Mouse (Mus musculus) kidney, embryonic 16.5 days (tissue): ENCODE data around the gene Gm15091. TPM values are rescaled to one million over a fixed set of nuclear protein-coding genes. Genes with fewer than 3 reads are reported as not detected.
"Not testable (repeated sequence)": the region's sequence is repeated elsewhere in the genome, so short reads cannot be mapped to it uniquely, and the experiment has no call there.

Source experiments
- ATAC-seq: fragments of 200-750 bp; cut with Nextera tagmentation; 2 replicates; pipeline ENCODE4 v1.8.0; 2017; ENCODE audit warnings: moderate TSS enrichment; ENCODE audit not compliant: low FRiP score, low TSS enrichment
- H3K27ac ChIP-seq: fragments of 300-500 bp; sonication (generic); 2 replicates; pipeline ENCODE4 v1.5.1; 2014; ENCODE audit warnings: low read length
- H3K27me3 ChIP-seq: fragments of 300-500 bp; sonication (generic); 2 replicates; pipeline ENCODE4 v1.6.1; 2014; ENCODE audit warnings: low read length, control low read depth, mixed read lengths; ENCODE audit not compliant: insufficient read depth
- H3K36me3 ChIP-seq: fragments of 300-500 bp; sonication (generic); 2 replicates; pipeline ENCODE4 v1.6.1; 2014; ENCODE audit warnings: low read length, control low read depth, mixed read lengths; ENCODE audit not compliant: insufficient read depth
- H3K4me1 ChIP-seq: fragments of 300-500 bp; sonication (generic); 2 replicates; pipeline ENCODE4 v1.6.1; 2014; ENCODE audit warnings: low read length, control low read depth, mixed read lengths; ENCODE audit not compliant: insufficient read depth
- H3K4me2 ChIP-seq: fragments of 300-500 bp; sonication (generic); replicated peaks from 2 replicates; pipeline ENCODE4 v1.6.1; 2014; ENCODE audit warnings: low read depth, low read length
- H3K4me3 ChIP-seq: fragments of 300-500 bp; sonication (generic); 2 replicates; pipeline ENCODE4 v1.5.1; 2014; ENCODE audit warnings: mild to moderate bottlenecking, low read length
- H3K9ac ChIP-seq: fragments of 300-500 bp; sonication (generic); replicated peaks from 2 replicates; pipeline ENCODE4 v1.6.1; 2014; ENCODE audit warnings: low read length
- H3K9me3 ChIP-seq: fragments of 300-500 bp; sonication (generic); 2 replicates; pipeline ENCODE4 v1.6.1; 2016; ENCODE audit warnings: low read length, control low read depth
- WGBS: fragments of 180-500 bp; shearing (Covaris S2); extraction: QIAGEN DNeasy Blood & Tissue Kit; methylation state at CpG from one replicate; pipeline ENCODE4 v1.1.7; 2014; 5-methylcytosine and 5-hydroxymethylcytosine counted together
- polyA plus RNA-seq: library from polyadenylated mRNA; unstranded; fragments of >200 nt; fragmentation: Nextera tagmentation; extraction: Ambion mirVana; gene quantifications from 2 replicates; pipeline ENCODE4 v1.2.1, GENCODE M21; 2015

Gm15091 gene
- not detected in 2 replicates for polyA plus RNA-seq

- WGBS, result 72% methylated on average over 5 of the region's 6 CpGs
- H3K36me3 ChIP-seq, ATAC-seq, H3K27ac ChIP-seq, H3K4me1 ChIP-seq, H3K27me3 ChIP-seq, H3K4me2 ChIP-seq, H3K9me3 ChIP-seq, H3K4me3 ChIP-seq, H3K9ac ChIP-seq: not testable (repeated sequence)
Measured at GRCm38 (mm10) chrX:149941355-149941754, at the start of gene Gm15091. TSS of gene Gm15091 (plus strand) at chrX:149941655.

Other genes starting within 250 kb of the Gm15091 start
- gene Gm15097, start 157.2 kb upstream of the Gm15091 start, polyA plus RNA-seq, result not detected in 2 replicates